Mouse (Mus musculus) brain, embryonic 18.5 days (tissue): ENCODE data around the gene Nfatc2.

Experiments used
- DNase-seq: peaks from one replicate; pipeline ENCODE4 v3.0.0-alpha.2; 2012; ENCODE audit warnings: low read depth, low spot score

Gene Nfatc2

DNA sequence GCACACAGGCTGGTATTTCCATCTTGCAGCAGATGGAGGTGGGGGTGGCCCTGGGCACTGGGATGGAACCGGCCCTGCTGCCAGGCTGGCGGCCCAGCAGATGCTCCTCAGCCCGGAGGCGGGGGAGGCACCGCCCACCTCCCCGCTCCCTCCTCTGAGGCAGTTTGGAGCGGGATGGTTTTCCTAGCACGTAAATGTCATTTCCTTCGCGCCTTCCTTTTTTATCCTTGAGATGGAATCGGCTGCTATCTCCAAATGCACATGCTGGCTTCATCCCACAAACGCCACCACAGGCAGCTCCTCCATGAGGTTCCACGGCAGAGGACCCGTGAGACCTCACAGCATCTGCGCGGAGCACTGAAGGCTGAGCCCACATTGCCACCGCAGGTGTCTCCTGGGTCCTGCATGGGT, 160.5 kb downstream of the Nfatc2 start:
- DNase-seq, result peak; percentile 64

GRCm38 (mm10) chr2:168438981-168439452, 162.4 kb downstream of the Nfatc2 start:
- no peak for DNase-seq

- DNase-seq, result no peak
Measured at GRCm38 (mm10) chr2:168434187-168434586, 167.3 kb downstream of the Nfatc2 start.

DNA sequence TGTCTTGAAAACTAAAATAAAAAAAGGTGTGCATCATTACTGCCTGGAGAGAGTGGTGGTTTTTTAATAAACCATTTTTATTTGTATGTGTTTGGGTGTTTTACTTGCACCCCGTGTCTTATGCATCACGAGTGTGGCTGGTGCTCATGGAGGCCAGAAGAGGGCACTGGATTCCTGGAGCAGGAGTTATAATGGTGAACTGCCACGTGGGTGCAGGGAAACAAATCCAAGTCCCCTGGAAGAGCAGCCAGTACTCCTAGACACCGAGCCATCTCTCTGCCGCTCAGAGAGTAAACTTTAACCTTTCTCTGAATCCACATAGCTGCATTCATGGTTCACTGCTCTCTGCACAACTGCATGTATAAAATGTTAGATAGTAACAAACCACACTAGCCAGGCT, 168.1 kb downstream of the Nfatc2 start:
- no peak for DNase-seq

- peak; percentile 22 for DNase-seq
Measured at GRCm38 (mm10) chr2:168432394-168432793, 169.1 kb downstream of the Nfatc2 start.

- DNase-seq, result no peak
Measured at GRCm38 (mm10) chr2:168429598-168429997, 171.9 kb downstream of the Nfatc2 start.

DNA sequence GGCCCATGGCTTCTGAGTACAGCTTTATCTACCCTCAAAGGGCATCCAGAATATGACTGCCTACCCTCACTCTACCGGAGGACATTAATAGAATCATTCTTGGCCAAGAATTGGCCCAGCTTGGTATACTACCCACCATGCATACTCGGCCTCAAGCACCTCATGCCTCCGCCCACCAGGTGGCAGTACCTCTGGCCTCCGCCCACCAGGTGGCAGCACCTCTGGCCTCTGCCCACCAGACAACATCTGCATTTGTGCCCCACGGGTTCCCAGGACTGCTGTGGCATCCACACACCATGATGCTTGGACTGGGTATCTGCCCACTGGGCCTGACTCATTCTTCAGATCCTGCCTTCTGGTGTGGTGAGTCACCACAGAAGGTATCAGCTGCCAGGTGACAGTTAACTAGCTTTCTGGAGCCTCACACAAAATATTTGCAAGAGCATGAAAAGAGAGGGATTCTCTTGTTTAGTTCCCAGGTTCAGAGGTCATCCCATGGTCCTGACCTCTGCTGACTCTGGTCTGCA, 173.0 kb downstream of the Nfatc2 start:
- DNase-seq, result no peak
